Mouse (Mus musculus) olfactory bulb, adult 2 months (tissue): ENCODE measurements at regions not wholly inside any gene's neighbourhood (a gene's known extent, or its start where the extent isn't known, plus 50 kb on each side); places are given as distances from the start of the nearest gene placed in this dataset.

ENCODE experiments used
- H3K27ac ChIP-seq: fragments of 200-500 bp; 2 replicates; pipeline ENCODE4 v1.5.1; 2012; ENCODE audit warnings: low read depth, low read length; ENCODE audit not compliant: insufficient read depth
- H3K4me1 ChIP-seq: fragments of 200-500 bp; 2 replicates; pipeline ENCODE4 v1.6.1; 2012; ENCODE audit warnings: low read length; ENCODE audit not compliant: control insufficient read depth, insufficient read depth
- H3K4me3 ChIP-seq: fragments of 200-500 bp; 2 replicates; pipeline ENCODE4 v1.5.1; 2012; ENCODE audit warnings: mild to moderate bottlenecking, low read depth, low read length, moderate library complexity; ENCODE audit not compliant: insufficient read depth
- CTCF ChIP-seq: fragments of 200-500 bp; IDR thresholded peaks from 2 replicates; pipeline ENCODE4 v1.5.1; 2012; ENCODE audit warnings: low read depth, mild to moderate bottlenecking, low read length, moderate library complexity; ENCODE audit not compliant: insufficient read depth
- POLR2A ChIP-seq: fragments of 200-500 bp; IDR thresholded peaks from 2 replicates; pipeline ENCODE4 v1.6.1; 2012; ENCODE audit warnings: mild to moderate bottlenecking, low read depth, low read length, moderate library complexity; ENCODE audit not compliant: insufficient read depth
- WGBS: fragments of 180-500 bp; shearing (Covaris S2); methylation state at CpG from one replicate; pipeline ENCODE4 v1.1.7; 2018; 5-methylcytosine and 5-hydroxymethylcytosine counted together

DNA sequence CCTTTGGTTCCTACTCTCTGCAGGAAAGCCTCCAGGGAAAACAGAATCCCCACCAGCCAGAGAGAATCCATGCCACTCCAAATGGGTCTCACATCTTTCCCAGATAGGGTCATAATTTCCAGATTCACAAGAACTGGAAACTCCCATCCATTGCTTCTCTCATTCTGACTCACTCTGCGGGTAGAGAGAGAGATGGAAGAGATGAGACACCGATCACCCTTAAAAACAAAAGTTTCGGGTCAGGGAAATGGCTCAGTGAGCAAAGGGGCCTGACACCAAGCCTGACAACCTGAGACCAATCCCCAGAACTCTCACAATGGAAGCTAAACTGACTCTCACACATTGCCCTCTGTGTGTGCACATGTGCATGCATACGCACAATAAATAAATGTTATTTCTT lies 86.6 kb downstream of the Rplp1 start:
- peaks cover 8% of the 10 kb centered on the region for H3K4me1 ChIP-seq
- no peak for TF ChIP-seq CTCF
- no peak overlapping the region for H3K27ac ChIP-seq
- H3K4me3 ChIP-seq: no peak overlapping the region
- 92% methylated on average over 4 of the region's 4 CpGs for WGBS

DNA sequence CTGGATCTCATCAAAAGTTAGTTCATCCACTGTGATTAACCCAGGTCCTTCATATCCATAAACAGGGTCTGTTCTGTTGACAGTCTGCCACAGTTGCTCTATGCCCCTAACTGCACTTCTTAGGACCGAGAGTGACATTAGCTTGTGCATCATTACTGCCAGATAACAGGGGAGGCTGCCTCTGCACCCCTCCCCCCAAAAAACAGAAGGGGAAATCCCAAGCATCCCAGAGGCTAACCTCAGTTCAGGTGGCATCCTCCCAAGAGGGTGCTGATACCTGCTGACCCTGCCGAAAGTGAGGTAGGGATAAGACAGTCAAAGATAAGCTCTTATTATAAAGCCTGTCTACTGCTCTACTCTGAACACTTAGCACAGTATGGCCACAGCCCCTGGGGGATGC lies 87.3 kb downstream of the Rplp1 start:
- no peak overlapping the region for H3K27ac ChIP-seq
- WGBS: 93% methylated on average over 2 of the region's 2 CpGs
- TF ChIP-seq POLR2A (no peak), CTCF (no peak)
- no peak overlapping the region for H3K4me3 ChIP-seq
- peaks cover 8% of the 10 kb centered on the region for H3K4me1 ChIP-seq

DNA sequence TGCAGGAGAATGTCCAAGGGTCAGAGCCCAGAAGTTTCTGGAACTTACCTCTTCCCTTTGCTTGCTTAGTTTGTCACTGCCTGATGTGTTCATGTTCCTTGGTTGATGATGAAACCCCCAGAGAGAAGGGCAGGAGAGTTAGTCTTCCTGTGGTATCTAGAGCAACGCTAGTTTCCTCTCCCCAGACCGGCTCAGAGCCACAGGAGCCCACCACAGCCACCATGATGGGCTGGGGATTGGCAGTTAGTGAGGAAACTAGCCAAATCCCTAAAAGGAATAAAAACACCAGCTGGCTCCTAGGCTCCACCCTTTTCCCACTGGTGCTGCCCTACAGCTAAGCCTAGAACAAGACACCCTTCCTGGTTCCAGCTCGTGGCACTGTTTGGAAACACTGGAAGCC lies 87.9 kb downstream of the Rplp1 start:
- TF ChIP-seq POLR2A (no peak), CTCF (no peak)
- H3K4me3 ChIP-seq: no peak overlapping the region
- peaks cover 8% of the 10 kb centered on the region for H3K4me1 ChIP-seq
- WGBS: 69% methylated on average over 3 of the region's 3 CpGs
- H3K27ac ChIP-seq: no peak overlapping the region

DNA sequence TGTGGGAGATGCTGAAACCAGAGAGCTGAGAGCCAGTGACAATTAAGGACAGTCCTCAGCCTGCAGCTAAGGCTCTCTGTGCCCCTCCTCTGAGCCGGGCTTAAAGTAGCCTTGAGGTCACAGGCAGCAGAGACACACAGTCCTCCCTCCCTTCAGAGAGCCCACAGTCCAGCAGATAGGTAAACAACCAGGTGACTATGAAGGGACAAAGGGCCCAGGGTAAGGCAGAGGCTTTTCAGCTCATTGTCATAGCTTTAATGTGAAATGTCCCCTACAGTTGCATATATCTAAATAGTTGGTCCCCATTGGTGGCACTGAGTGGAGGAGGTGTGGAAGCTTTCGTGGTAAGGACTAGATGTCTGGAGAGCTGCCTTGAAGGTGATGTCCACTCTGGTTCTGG lies 88.5 kb downstream of the Rplp1 start:
- Histone ChIP-seq H3K27ac (no peak overlapping the region), H3K4me1 (peaks cover 8% of the 10 kb centered on the region), H3K4me3 (no peak overlapping the region)
- WGBS: 84% methylated on average over 2 of the region's 2 CpGs
- TF ChIP-seq CTCF (no peak), POLR2A (no peak)

DNA sequence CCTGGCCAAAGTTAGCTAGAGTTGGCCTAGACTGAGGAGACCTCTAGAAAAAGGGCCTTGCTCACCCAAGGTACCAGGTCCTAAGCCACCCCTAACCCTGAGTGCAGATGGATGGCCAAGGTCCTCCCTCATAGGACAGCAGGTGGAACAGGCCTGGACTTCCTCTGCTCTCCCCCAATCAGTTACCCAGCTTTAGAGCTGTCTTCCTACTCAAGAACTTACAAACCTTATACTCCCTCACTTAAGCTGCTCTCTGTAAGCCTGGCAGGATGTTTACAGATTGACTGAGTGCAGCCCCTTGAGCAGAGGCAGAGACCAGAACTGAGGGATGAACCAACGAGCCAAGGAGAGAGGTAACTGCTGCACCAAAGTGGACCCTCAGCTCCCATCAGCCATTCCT lies 94.5 kb downstream of the Rplp1 start:
- Histone ChIP-seq H3K4me1 (peaks cover 3% of the 10 kb centered on the region), H3K27ac (no peak overlapping the region), H3K4me3 (no peak overlapping the region)
- TF ChIP-seq POLR2A (no peak), CTCF (no peak)
- WGBS: 97% methylated on average over 1 of the region's 1 CpGs

DNA sequence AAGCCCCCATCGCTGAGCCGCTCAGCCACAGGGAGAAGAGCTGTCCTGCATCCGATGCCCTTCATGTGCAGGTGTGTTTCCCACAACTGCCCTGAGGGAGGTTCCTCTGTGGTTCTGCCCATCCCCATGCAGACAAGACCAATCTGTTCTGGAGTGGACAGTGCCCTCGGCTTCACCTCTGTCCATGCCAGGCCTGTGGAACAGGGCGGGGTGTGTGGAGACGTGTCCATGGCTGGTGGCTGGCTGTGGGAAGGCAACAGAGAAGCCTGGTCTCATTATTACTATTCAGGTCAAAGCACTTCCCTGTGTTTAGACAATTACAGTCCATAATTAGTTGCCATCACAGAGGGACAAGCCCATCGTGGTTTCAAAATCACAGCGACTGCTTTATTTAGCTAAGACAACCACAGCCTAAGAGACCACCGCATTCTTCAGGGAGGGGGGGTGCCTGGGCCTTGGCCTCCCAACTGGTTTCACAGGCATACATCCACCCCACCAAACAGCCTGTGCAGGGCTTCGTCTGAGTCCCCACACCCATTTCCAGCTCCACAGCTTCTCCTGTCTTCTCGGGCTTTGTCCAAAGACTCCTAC lies 97.7 kb downstream of the Rplp1 start:
- WGBS: 82% methylated on average over 11 of the region's 11 CpGs
- no peak for TF ChIP-seq CTCF
- TF ChIP-seq POLR2A: no peak
- no peak overlapping the region for H3K27ac ChIP-seq
- H3K4me1 ChIP-seq: peaks cover 3% of the 10 kb centered on the region
- H3K4me3 ChIP-seq: no peak overlapping the region

DNA sequence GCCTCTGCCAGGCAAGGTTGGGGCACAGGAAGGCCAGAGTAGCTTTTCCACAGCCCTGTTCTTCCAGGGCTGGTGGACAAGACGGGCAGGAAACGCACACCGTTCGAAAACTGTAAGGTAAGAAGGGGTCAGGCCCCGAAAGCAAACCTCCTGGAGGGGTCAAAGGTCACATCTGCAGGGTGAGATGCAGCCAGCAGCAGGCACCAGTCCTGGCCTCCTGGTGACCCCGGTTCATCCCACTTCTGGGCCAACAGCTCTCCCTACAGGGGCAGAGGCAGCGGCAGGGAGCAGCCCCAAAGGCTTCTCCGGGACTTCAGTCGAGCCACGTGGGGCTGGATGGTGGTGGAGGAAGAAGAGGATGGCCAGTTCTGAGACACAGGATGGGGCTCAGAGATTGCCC lies 98.3 kb downstream of the Rplp1 start:
- Histone ChIP-seq H3K4me3 (no peak overlapping the region), H3K27ac (no peak overlapping the region), H3K4me1 (peaks cover 3% of the 10 kb centered on the region)
- TF ChIP-seq POLR2A (no peak), CTCF (no peak)
- WGBS: 72% methylated on average over 10 of the region's 10 CpGs

DNA sequence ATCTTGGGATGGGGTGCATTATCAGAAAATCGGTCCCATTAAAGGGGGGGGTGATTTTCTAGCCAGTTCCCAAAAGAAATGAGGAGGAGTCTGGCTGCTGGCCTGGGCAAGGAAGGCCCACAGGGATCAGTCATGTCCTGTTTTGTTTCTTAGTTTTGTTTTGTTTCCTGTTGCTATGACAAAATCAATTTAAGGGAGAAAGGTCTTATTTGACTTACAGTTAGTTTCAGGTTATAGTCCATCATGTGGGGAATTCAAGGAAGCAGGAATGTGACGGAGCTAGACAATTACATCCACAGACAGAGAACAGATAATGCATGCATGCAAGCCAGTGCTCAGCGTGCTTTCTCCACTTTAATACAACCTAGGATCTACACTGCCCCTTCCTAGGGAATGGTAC lies 101.1 kb downstream of the Rplp1 start:
- 89% methylated on average over 3 of the region's 3 CpGs for WGBS
- TF ChIP-seq CTCF: no peak
- TF ChIP-seq POLR2A: no peak
- no peak overlapping the region for H3K4me3 ChIP-seq
- peaks cover 3% of the 10 kb centered on the region for H3K4me1 ChIP-seq
- H3K27ac ChIP-seq: no peak overlapping the region

DNA sequence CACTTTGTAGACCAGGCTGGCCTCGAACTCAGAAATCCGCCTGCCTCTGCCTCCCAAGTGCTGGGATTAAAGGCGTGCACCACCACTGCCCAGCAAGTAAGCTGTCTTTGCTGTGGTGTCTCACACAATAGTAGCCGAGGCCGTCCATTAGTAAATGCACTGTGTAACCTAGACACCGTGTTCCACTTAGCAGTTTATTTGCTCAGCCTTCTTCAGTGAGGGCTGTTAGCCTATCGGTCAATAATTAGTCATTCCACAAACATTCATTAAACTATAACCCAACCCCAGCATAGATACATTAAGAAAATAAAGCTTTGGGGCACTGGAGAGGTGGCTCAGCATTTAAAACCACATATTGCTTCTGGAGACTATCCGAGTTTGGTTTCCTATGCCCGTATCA lies 102.0 kb downstream of the Rplp1 start:
- no peak for TF ChIP-seq CTCF
- no peak for TF ChIP-seq POLR2A
- Histone ChIP-seq H3K27ac (no peak overlapping the region), H3K4me3 (no peak overlapping the region), H3K4me1 (peaks cover 3% of the 10 kb centered on the region)
- WGBS: 96% methylated on average over 9 of the region's 9 CpGs

DNA sequence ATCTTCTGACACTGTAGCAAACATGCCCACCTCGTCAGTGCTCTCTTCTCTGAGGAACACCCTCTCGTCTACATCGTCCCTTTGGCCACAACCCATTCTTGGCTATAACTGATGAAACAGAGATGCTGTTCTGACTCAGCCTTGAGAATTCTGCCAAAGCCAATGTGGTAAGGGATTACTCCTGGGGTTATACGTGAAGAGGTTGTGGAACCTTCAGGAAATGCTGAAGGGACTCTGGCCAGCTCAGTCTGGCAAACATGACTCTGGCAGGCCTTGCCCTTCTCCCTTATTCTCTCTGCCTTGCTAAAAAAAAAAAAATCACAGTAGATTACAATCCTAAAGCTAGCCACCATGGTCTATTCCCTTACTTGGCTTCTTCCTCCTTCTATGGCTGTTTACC lies 103.9 kb downstream of the Rplp1 start:
- no peak overlapping the region for H3K4me3 ChIP-seq
- no peaks in the 10 kb centered on the region for H3K4me1 ChIP-seq
- H3K27ac ChIP-seq: no peak overlapping the region
- no peak for TF ChIP-seq CTCF
- no peak for TF ChIP-seq POLR2A
- WGBS: 90% methylated on average over 4 of the region's 4 CpGs
